Mouse (Mus musculus): Measurements from ENCODE around the gene Prkn. TPM values are rescaled to one million over a fixed set of nuclear protein-coding genes. Genes with fewer than 3 reads are reported as not detected.
"Not testable (repeated sequence)": the region's sequence is repeated elsewhere in the genome, so short reads cannot be mapped to it uniquely, and the experiment has no call there.

The Prkn gene
- polyA plus RNA-seq, 1 experiment from 2014 or later, result 3.2 TPM

DNA sequence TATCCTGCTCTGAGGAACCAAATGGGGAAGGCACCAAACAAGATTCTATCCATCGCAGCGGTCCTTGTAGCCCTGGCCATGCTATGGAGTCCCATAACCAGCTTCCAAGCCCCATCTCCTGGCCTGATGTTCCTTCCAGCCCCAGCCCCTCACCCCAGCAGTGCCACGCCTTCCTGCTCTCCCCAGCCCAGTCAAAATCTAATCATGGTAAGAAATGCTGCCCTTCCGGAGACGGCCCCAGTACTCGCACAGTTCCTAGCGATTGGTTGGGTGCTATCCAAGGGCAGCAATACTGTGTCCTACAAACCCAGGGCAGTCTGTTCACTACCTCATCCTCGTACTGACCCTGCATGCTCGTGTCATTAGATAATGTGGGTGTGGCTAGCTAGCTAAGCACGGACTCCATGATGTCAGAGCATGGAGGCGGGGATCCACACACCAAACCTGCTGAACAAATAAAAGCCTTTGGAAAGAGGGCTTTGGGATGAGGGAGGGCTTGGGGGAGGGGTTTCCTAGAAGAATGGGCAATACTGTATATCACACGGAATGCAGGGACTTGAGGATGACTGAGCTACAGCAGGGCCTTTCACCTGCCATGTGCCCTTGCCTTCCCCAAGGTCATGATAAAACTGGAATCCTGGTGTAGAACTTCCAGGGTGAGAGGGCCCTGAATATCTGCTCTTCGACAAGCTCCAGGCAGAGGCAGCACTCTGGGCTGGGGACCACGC, 1148.1 kb downstream of the Prkn start:
- no peaks in the 10 kb centered on the region for H3K79me2 ChIP-seq (ENCODE audit: inconsistent target)
- H3K4me3 ChIP-seq (ENCODE audit: inconsistent target), result no peak overlapping the region
- no peak overlapping the region for H3K27ac ChIP-seq
- H3K36me3 ChIP-seq (ENCODE audit: inconsistent target), result no peaks in the 10 kb centered on the region
- 83% methylated on average over 14 of the region's 14 CpGs for WGBS (ENCODE audit: missing documents)

DNA sequence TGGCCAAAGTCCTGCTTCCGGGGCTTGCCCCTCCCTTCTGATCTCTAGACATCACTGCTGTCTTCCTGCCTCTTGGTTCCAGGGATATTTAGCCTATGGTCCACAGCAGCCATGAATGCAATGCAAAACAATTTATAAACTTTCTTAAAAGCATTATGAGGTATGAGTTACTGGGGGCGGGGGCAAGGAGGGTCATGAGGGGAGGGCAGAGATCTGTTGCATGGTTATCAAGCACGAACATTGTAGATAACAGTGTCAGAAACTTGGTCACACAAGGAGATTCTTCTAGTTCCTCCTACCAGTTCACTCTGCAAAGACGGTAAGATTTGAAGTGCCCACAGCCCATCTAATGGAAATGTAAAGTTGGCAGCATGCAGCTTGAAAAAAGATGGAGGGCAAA, 1149.1 kb downstream of the Prkn start:
- H3K79me2 ChIP-seq (ENCODE audit: inconsistent target), result no peaks in the 10 kb centered on the region
- H3K36me3 ChIP-seq (ENCODE audit: inconsistent target), result no peaks in the 10 kb centered on the region
- no peak overlapping the region for H3K27ac ChIP-seq
- 77% methylated on average over 4 of the region's 4 CpGs for WGBS (ENCODE audit: missing documents)
- no peak overlapping the region for H3K4me3 ChIP-seq (ENCODE audit: inconsistent target)

DNA sequence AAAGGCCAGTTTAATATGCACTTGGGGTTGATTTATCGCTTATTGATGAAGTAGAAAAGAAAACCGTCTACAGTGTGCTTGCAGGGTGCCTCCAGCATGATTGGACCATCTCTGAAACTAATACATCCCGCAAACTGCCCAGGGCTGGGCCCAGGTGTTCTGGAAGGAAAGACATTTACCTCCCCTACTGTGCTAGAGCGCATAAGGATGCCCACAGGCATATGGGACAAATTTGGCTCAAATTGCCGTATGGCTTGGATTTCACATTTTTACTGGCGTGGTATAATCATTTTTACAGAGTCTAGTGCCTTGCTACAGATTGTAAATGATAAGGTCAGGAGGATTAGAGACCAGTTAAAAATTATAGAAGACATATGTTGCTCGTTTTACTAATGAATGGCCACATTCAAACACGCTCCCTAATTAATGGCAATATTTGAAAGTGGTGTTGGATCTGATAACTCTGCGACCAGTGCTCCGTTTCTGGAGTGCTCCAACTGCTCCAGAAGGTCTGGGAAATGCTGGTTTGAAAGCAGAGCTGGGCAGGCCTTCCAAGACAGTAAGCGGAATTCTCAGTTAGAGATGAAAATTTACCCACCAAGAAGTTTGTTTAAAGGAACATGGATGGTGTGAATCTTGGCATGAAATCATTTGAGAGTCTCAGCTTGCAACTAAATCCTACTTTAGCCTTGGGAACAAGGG, 1150.4 kb downstream of the Prkn start:
- Histone ChIP-seq H3K79me2 (ENCODE audit: inconsistent target) (no peaks in the 10 kb centered on the region), H3K4me3 (ENCODE audit: inconsistent target) (no peak overlapping the region), H3K36me3 (ENCODE audit: inconsistent target) (no peaks in the 10 kb centered on the region), H3K27ac (no peak overlapping the region)
- 94% methylated on average over 11 of the region's 11 CpGs for WGBS (ENCODE audit: missing documents)

DNA sequence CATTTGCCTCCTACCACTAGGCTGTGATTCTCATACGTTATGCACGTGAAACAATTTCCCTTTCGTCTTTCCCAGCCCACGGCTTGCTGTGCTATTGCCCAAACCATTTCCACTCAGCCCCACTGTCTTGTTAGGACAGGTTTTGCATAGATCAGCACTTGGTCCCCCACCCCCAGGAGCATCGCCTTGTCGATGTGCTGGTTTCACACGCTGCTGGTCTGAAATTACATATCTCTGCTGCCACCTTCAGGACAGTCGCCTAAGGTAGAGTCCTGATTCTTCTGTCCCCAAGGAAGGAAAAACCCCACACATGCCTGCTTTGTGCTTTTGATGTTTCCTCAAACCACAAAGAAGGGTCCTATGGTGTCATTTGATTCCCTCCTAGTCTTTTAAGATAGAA, 1153.1 kb downstream of the Prkn start:
- Histone ChIP-seq H3K4me3 (ENCODE audit: inconsistent target) (no peak overlapping the region), H3K27ac (no peak overlapping the region), H3K36me3 (ENCODE audit: inconsistent target) (no peaks in the 10 kb centered on the region), H3K79me2 (ENCODE audit: inconsistent target) (no peaks in the 10 kb centered on the region)
- WGBS (ENCODE audit: missing documents), result 45% methylated on average over 8 of the region's 8 CpGs

DNA sequence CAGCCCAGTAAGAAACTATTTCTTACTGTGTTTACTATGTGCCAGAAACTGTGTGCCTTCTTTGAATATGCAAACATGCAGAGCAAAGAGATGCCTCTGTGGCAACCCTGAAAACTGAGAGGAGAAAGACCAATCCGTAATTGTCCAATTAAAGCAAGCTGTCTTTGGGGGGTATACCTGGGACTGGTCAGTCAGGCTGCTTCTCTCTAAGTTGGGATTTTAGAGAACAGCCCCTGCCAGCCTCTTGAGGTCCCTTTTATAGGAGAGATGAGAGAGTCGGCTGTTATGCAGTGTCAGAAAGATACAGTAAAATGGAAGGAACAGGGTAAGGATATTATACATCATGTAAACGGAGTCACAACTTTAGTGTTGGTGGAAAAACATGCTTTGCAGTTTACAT, 1154.1 kb downstream of the Prkn start:
- H3K27ac ChIP-seq, result no peak overlapping the region
- no peaks in the 10 kb centered on the region for H3K36me3 ChIP-seq (ENCODE audit: inconsistent target)
- no peak overlapping the region for H3K4me3 ChIP-seq (ENCODE audit: inconsistent target)
- H3K79me2 ChIP-seq (ENCODE audit: inconsistent target), result no peaks in the 10 kb centered on the region
- WGBS (ENCODE audit: missing documents), result 98% methylated on average over 3 of the region's 3 CpGs

DNA sequence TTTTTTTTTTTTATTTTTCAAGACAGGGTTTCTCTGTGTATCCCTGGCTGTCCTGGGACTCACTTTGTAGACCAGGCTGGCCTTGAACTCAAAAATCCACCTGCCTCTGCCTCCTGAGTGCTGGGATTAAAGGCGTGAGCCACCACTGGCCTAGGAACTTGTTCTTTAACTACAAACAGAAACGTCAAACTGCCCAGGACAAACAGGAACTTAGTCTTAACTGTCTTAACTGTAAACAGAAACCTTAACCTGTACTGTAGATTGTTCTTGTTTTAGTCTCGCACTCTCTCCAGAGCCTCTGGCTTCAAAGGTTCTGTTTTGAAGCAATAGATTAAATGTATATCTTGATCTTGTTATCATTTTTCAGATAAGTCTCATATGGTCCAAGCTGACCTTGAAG, 1154.6 kb downstream of the Prkn start:
- H3K4me3 ChIP-seq (ENCODE audit: inconsistent target); H3K27ac ChIP-seq; H3K79me2 ChIP-seq (ENCODE audit: inconsistent target); H3K36me3 ChIP-seq (ENCODE audit: inconsistent target): not testable (repeated sequence)
- WGBS (ENCODE audit: missing documents), result 32% methylated on average over 3 of the region's 3 CpGs

DNA sequence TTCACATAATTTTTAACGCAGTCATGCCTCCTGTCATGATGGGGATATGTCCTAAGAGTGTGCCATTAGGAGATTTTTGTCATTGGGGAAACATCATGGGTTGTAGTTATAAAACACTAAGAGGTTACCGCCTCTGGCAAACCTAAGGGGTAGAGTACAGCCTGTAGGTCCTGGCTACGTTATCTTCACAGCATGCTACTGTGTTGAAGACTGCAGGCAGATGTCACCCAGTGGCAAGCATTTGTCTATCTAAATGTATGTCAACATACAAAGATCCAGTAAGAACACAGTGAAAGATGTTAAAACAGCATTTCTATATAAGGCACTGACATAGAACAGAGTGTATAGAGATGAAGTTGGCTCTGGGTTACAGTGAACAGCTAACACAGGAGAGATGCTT, 1155.3 kb downstream of the Prkn start:
- WGBS (ENCODE audit: missing documents), result 81% methylated on average over 3 of the region's 3 CpGs
- Histone ChIP-seq H3K27ac (no peak overlapping the region), H3K79me2 (ENCODE audit: inconsistent target) (no peaks in the 10 kb centered on the region), H3K36me3 (ENCODE audit: inconsistent target) (no peaks in the 10 kb centered on the region), H3K4me3 (ENCODE audit: inconsistent target) (no peak overlapping the region)

DNA sequence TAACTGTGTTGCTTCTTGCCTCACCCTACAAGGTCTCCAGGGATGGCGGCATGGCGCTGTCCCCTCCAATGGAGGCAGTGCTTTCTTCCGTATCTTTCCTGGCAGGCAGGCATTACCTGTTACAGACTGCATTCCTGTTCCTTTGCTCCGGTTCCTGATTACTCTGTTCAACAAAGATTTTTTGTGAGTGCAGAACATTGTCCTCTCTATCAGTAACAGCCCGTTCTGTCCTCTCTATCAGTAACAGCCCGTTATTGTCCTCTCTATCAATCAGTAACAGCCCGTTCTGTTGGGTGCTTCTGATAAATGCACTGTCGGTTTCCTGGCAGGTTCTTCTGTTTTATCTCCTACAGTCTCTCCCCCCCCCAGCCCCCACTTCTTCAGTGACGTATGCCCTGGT, 1156.1 kb downstream of the Prkn start:
- H3K27ac ChIP-seq, result no peak overlapping the region
- no peak overlapping the region for H3K4me3 ChIP-seq (ENCODE audit: inconsistent target)
- no peaks in the 10 kb centered on the region for H3K36me3 ChIP-seq (ENCODE audit: inconsistent target)
- no peaks in the 10 kb centered on the region for H3K79me2 ChIP-seq (ENCODE audit: inconsistent target)
- WGBS (ENCODE audit: missing documents), result 86% methylated on average over 9 of the region's 9 CpGs

DNA sequence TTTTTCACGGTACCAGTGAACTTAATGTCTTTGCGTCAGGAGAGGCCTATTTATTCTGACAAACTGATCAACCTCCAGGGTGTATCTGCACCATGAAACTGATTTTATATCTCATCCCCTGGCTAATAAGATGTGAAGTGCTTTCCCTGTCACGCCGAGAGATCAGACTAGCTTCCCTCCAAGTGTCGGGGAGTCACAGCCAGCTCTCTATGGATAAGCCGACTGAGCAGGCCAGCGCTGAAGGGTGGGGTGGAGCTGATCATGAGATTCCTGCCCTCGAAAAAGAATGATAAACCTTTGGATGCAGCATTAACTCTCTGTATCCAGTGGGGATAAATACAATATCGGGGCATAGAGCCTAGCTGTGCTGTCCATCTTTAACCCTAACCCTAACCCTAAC, 1160.1 kb downstream of the Prkn start:
- H3K36me3 ChIP-seq (ENCODE audit: inconsistent target), result no peaks in the 10 kb centered on the region
- H3K4me3 ChIP-seq (ENCODE audit: inconsistent target), result no peak overlapping the region
- H3K27ac ChIP-seq, result no peak overlapping the region
- no peaks in the 10 kb centered on the region for H3K79me2 ChIP-seq (ENCODE audit: inconsistent target)
- 89% methylated on average over 9 of the region's 9 CpGs for WGBS (ENCODE audit: missing documents)

DNA sequence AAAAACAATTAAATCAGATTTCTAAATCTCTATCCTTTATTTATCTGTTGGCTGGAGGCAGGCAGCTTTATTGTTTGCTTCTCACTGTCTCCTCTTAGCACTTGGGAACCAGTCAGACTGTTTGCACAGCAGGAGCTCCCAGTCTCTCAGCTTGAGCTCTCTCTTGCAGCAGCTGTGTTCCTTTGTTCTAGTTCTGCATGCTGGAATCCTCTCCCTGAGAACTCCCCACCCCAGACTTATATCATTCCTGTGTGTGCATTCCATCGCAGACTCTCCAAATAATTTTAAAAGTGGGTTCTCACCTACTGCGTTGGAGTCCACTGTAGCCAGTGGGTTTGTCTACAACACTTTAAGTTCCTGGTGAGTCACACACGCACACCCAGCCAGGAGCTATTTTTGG, 1181.1 kb downstream of the Prkn start:
- Histone ChIP-seq H3K79me2 (ENCODE audit: inconsistent target) (no peaks in the 10 kb centered on the region), H3K4me3 (ENCODE audit: inconsistent target) (no peak overlapping the region), H3K36me3 (ENCODE audit: inconsistent target) (no peaks in the 10 kb centered on the region), H3K27ac (no peak overlapping the region)
- WGBS (ENCODE audit: missing documents), result 73% methylated on average over 3 of the region's 3 CpGs

DNA sequence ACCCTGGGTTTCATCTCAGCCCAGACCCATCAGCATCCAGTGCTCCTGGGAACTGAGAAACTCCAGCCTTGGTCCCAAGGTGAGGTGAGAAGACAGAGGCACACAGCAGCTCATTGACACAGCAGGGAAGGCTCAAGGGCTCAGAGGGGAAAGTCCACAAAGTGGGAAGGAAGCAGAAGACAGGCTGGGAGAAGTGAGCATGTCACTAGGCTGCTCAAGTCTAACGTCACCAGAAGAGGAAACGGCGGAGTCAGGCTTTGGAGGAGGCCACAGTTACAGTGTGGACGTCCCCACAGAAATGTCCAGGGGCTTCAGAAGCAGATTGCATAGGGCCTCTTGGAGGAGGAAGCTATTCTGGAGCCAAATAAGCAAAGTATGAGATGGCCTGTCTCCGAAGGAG, 1189.2 kb downstream of the Prkn start:
- Histone ChIP-seq H3K36me3 (ENCODE audit: inconsistent target) (no peaks in the 10 kb centered on the region), H3K79me2 (ENCODE audit: inconsistent target) (no peaks in the 10 kb centered on the region), H3K4me3 (ENCODE audit: inconsistent target) (no peak overlapping the region), H3K27ac (no peak overlapping the region)
- 44% methylated on average over 5 of the region's 5 CpGs for WGBS (ENCODE audit: missing documents)

DNA sequence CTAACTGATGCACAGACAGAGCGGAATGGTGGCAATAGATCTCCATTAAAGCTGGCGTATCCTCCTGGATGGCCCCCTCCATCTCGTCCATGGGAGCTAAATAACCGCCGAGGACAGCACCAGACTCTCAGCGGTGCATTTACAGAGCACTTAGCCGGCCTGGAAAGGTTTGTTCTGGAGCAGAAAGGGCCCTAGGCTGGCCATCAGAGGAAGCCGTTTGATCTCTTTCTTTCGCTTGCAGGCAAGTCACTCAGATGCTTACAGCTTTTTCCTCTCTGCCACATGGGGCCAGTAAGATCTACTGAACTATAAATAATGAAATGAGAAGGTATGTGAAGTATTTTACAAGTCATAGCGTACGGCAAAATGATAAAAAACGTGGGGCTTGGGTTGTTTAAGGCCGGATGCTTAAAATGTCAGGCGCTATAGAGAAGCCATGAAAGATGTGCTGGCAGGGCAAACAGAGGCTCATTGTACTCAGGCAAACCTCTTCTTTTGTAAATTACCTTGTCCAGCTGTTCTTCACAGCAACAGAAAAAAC, 1189.8 kb downstream of the Prkn start:
- 50% methylated on average over 14 of the region's 14 CpGs for WGBS (ENCODE audit: missing documents)
- H3K36me3 ChIP-seq (ENCODE audit: inconsistent target), result no peaks in the 10 kb centered on the region
- H3K27ac ChIP-seq, result no peak overlapping the region
- no peaks in the 10 kb centered on the region for H3K79me2 ChIP-seq (ENCODE audit: inconsistent target)
- no peak overlapping the region for H3K4me3 ChIP-seq (ENCODE audit: inconsistent target)

DNA sequence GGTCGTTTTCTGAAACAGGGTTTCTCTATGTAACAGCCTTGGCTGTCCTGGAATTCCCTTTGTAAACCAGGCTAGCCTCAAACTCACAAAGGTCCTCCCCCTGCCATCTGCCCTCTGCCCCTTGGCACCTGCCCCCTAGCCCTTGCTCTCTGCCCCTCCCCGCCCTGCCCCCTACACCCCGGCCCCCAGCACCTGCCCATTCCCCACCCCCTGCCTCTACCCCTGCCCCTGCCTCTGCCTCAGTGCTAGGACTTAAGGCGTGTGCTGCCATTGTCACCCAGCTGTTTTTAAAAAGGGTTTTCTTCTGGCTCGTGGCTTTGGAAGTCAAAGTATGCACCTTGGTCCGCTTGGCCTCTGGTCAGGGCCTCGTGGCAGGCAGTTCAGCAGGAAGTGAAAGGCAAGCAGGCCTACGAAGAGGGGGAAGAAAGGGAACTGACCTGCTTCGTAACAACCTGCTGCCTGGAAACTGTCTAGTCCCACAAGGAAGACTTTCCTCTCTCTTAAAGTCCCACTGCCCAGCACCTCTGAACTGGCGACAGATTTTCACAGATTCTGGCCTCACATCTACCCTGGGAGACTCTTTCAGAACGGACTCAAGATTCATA, 1190.5 kb downstream of the Prkn start:
- Histone ChIP-seq H3K36me3 (ENCODE audit: inconsistent target) (no peaks in the 10 kb centered on the region), H3K27ac (no peak overlapping the region), H3K79me2 (ENCODE audit: inconsistent target) (no peaks in the 10 kb centered on the region), H3K4me3 (ENCODE audit: inconsistent target) (no peak overlapping the region)
- WGBS (ENCODE audit: missing documents), result 21% methylated on average over 8 of the region's 11 CpGs

DNA sequence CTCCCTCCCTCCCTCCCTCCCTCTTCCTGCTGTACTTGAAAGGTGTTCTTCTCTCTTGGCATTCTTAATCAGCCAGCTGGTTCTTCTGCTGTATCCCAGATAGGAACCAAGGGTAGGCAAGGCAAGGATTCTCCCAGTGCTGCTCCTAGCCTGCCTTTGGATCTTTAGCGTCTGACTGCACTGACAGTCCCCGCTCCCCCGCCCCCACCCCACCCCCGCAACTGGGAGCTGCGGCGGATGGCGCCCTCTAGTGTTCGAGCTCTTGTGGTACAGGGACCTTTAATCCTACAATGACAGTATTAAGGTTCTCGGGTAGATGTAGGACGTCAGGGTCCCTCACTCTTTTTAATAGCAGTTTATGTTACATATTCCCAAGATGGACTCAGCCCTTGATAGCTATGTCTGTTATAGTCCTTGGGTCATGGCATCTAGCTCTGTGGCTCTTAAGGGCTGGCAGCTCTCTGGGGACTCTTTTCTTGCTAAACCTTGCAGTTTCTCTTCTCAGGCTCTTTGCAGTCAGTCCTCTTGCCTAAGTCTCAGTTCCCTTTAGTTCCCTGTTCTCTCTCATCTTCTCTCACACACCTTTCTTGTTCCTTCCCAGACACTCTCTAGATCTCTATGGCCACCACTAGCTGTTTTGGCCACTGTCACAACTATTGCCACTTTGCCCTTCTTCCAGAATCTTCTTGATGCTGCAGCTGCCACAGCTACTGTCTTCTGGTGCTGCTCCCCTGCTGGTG, 1191.2 kb downstream of the Prkn start:
- WGBS (ENCODE audit: missing documents), result 1% methylated on average over 10 of the region's 10 CpGs
- no peak overlapping the region for H3K27ac ChIP-seq
- no peak overlapping the region for H3K4me3 ChIP-seq (ENCODE audit: inconsistent target)
- H3K79me2 ChIP-seq (ENCODE audit: inconsistent target), result no peaks in the 10 kb centered on the region
- H3K36me3 ChIP-seq (ENCODE audit: inconsistent target), result no peaks in the 10 kb centered on the region
